Mouse (Mus musculus) intestine, embryonic 16.5 days (tissue): Measurements from ENCODE around the gene F8. TPM values are rescaled to one million over a fixed set of nuclear protein-coding genes. Genes with fewer than 3 reads are reported as not detected.
A peak's percentile ranks its signal among the peaks of the same experiment; 100 is the strongest.
"Not testable (repeated sequence)": the region's sequence is repeated elsewhere in the genome, so short reads cannot be mapped to it uniquely, and the experiment has no call there.

Experiments used
- ATAC-seq: fragments of 200-750 bp; cut with Nextera tagmentation; 2 replicates; pipeline ENCODE4 v1.8.0; 2017; ENCODE audit warnings: moderate TSS enrichment, moderate library complexity
- H3K27ac ChIP-seq: fragments of 300-500 bp; sonication (generic); 2 replicates; pipeline ENCODE4 v1.5.1; 2014; ENCODE audit warnings: mild to moderate bottlenecking, low read length
- H3K27me3 ChIP-seq: fragments of 300-500 bp; sonication (generic); replicated peaks from 2 replicates; pipeline ENCODE4 v1.6.1; 2014; ENCODE audit warnings: low read length, control low read depth, mixed read lengths; ENCODE audit not compliant: control insufficient read depth, insufficient read depth
- H3K36me3 ChIP-seq: fragments of 300-500 bp; sonication (generic); 2 replicates; pipeline ENCODE4 v1.6.1; 2014; ENCODE audit warnings: low read length, control low read depth; ENCODE audit not compliant: control insufficient read depth, insufficient read depth
- H3K4me1 ChIP-seq: fragments of 300-500 bp; sonication (generic); 2 replicates; pipeline ENCODE4 v1.6.1; 2014; ENCODE audit warnings: low read length, control low read depth, mixed read lengths; ENCODE audit not compliant: control insufficient read depth, insufficient read depth
- H3K4me2 ChIP-seq: fragments of 300-500 bp; sonication (generic); 2 replicates; pipeline ENCODE4 v1.6.1; 2014; ENCODE audit warnings: low read depth, low read length, control low read depth
- H3K4me3 ChIP-seq: fragments of 300-500 bp; sonication (generic); 2 replicates; pipeline ENCODE4 v1.5.1; 2014; ENCODE audit warnings: mild to moderate bottlenecking, low read length
- H3K9ac ChIP-seq: fragments of 300-500 bp; sonication (generic); 2 replicates; pipeline ENCODE4 v1.6.1; 2014; ENCODE audit warnings: low read depth, low read length
- H3K9me3 ChIP-seq: fragments of 300-500 bp; sonication (generic); 2 replicates; pipeline ENCODE4 v1.6.1; 2016; ENCODE audit warnings: low read length, control low read depth; ENCODE audit not compliant: control insufficient read depth
- WGBS: fragments of 180-500 bp; shearing (Covaris S2); extraction: QIAGEN DNeasy Blood & Tissue Kit; methylation state at CpG from one replicate; pipeline ENCODE4 v1.1.7; 2014; 5-methylcytosine and 5-hydroxymethylcytosine counted together
- polyA plus RNA-seq: library from polyadenylated mRNA; unstranded; fragments of >200 nt; fragmentation: Nextera tagmentation; extraction: Ambion mirVana; gene quantifications from 2 replicates; pipeline ENCODE4 v1.2.1, GENCODE M21; 2015

Gene F8
- polyA plus RNA-seq, 1 experiment from 2014 or later, result 1.1 TPM

DNA sequence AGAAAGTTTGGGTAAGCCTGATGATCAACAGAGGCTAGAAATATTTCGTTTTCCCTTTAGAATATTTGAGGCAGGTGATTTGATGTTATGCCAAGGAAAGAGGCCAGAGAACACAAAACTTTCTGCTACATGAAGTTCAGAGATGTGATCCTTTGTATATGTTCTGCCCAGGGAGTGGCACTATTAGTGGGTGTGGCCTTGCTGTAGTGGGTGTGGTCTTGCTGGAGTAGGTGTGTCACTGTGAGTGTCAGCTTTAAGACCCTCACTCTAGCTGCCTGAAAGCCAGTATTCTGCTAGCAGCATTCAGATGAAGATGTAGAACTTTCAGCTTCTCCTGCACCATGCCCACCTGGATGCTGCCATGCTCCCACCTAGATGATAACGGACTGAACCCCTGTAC is 232.1 kb downstream of the F8 start:
- H3K27ac ChIP-seq, result no peak overlapping the region
- H3K4me1 ChIP-seq, result no peaks in the 10 kb centered on the region
- no peak overlapping the region for H3K4me3 ChIP-seq
- H3K9ac ChIP-seq, result no peak overlapping the region
- ATAC-seq, result no peak
- no peak overlapping the region for H3K4me2 ChIP-seq
- WGBS, result 82% methylated on average over 2 of the region's 2 CpGs
- H3K9me3 ChIP-seq, result no peaks in the 10 kb centered on the region
- no peaks in the 10 kb centered on the region for H3K36me3 ChIP-seq
- no peaks in the 10 kb centered on the region for H3K27me3 ChIP-seq

DNA sequence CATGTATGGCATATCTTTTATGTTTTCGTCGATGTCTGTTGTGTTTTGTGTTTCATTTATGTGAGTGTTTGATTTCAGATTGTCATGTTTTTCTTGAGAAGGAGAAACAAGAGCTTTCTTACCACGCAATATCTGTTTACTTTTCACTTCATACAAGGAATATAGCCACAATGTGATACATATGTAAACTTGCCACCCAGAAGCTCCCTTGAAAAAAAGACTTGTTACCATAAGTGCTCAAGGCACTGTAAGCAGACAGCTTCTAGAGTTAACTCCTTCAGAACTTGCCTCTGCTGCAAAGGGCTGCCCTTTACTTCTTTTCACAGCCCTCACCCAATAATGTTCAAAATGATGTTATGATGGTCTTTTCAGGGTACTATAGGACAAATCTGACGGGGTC is 234.0 kb downstream of the F8 start:
- WGBS, result 74% methylated on average over 4 of the region's 4 CpGs
- Histone ChIP-seq H3K9ac (no peak overlapping the region), H3K4me1 (no peaks in the 10 kb centered on the region), H3K9me3 (no peaks in the 10 kb centered on the region), H3K36me3 (no peaks in the 10 kb centered on the region), H3K27me3 (no peaks in the 10 kb centered on the region), H3K27ac (no peak overlapping the region; the same call in 1 of the 2 replicates), H3K4me3 (no peak overlapping the region), H3K4me2 (no peak overlapping the region)
- ATAC-seq, result no peak; the same call in 1 of the 2 replicates

DNA sequence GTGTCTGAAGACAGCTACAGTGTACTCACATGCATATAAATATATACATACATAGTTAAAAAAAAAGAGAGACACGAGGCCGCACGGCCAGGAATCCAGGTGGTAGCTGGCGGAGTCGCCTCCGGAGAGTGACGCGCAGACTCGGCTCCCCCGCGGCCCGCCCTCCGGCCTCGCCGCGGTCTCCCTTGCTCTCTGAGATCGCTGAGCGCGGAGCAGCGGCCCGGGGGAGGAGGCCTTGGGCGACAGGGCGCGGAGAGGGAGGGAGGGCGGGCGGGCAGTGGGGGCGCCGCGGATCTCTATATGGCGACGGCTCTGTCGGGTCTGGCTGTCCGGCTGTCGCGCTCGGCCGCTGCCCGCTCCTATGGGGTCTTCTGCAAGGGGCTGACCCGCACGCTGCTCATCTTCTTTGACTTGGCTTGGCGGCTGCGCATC is 239.3 kb downstream of the F8 start:
- H3K36me3 ChIP-seq, H3K27me3 ChIP-seq, H3K9me3 ChIP-seq, H3K4me1 ChIP-seq, H3K27ac ChIP-seq: not testable (repeated sequence)
- ATAC-seq, result peak; percentile 69
- Histone ChIP-seq H3K4me2 (peak overlapping the region; percentile 55), H3K4me3 (peak overlapping the region; percentile 29), H3K9ac (peak overlapping the region; percentile 49)
- 22% methylated on average over 22 of the region's 42 CpGs for WGBS

DNA sequence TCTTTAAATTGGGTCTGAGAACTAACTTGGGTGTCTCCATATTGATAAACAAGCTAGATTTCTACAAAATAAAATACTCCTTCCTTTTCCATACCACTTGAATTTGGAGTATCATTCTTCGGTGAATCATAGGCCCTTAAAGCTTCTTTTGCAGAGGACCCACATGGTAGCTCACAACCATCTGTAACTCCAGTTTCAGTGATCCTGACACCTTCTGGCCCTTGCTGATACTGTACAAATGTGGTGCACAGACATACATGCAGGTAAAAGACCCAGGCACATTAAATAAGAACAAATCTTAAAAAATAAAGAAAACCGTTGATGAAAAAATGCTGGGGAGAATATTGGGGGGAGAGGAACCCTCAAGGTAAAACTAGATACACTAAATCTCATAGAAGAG is 244.2 kb downstream of the F8 start:
- H3K4me3 ChIP-seq, result no peak overlapping the region
- H3K9ac ChIP-seq, result no peak overlapping the region
- 89% methylated on average over 2 of the region's 2 CpGs for WGBS
- no peaks in the 10 kb centered on the region for H3K4me1 ChIP-seq
- no peaks in the 10 kb centered on the region for H3K36me3 ChIP-seq
- H3K27me3 ChIP-seq, result no peaks in the 10 kb centered on the region
- no peak for ATAC-seq
- no peak overlapping the region for H3K4me2 ChIP-seq
- no peak overlapping the region for H3K27ac ChIP-seq
- H3K9me3 ChIP-seq, result no peaks in the 10 kb centered on the region

DNA sequence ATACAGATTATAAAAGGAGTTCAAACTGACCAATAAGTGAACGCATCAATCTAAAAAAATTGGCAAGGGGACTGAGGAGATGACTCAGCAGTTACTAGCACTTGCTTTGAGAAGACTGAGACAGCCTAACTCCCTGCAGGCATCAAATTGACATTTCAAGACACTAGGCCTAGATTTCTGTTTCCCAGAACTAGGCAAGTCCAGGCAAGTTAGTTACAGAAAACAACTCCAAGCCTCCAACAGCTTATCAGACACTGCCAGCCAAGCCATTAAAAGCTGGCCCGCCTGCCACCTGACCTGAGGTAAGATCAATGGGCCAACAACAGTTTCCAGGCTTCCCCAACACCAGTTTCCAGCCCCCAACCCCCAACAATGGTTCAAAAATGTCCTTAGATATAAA is 244.7 kb downstream of the F8 start:
- Histone ChIP-seq H3K4me3 (no peak overlapping the region), H3K27ac (no peak overlapping the region), H3K4me1 (no peaks in the 10 kb centered on the region), H3K4me2 (no peak overlapping the region), H3K27me3 (no peaks in the 10 kb centered on the region), H3K9me3 (no peaks in the 10 kb centered on the region), H3K9ac (no peak overlapping the region), H3K36me3 (no peaks in the 10 kb centered on the region)
- no peak for ATAC-seq
- 78% methylated on average over 2 of the region's 2 CpGs for WGBS

DNA sequence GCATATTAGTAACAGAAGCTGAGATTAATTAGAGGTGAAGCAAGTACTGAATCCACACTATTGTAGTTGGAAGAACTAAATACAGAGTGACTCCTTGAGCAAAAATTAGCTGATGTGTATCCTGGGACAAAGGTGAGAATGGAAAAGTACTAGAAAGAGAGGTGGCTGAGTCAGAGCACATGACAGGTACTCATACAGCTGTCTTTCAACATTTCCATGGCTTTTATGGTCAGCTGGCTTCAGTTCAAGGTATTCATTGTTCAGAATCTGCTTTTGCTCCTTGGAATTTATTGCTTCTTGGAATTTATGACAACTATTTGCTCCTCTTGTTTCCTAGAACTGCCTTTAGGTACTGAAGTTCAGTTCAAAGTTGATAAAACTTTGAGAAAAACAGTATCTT is 245.5 kb downstream of the F8 start:
- Histone ChIP-seq H3K9me3 (no peaks in the 10 kb centered on the region), H3K4me2 (no peak overlapping the region), H3K27me3 (no peaks in the 10 kb centered on the region)

DNA sequence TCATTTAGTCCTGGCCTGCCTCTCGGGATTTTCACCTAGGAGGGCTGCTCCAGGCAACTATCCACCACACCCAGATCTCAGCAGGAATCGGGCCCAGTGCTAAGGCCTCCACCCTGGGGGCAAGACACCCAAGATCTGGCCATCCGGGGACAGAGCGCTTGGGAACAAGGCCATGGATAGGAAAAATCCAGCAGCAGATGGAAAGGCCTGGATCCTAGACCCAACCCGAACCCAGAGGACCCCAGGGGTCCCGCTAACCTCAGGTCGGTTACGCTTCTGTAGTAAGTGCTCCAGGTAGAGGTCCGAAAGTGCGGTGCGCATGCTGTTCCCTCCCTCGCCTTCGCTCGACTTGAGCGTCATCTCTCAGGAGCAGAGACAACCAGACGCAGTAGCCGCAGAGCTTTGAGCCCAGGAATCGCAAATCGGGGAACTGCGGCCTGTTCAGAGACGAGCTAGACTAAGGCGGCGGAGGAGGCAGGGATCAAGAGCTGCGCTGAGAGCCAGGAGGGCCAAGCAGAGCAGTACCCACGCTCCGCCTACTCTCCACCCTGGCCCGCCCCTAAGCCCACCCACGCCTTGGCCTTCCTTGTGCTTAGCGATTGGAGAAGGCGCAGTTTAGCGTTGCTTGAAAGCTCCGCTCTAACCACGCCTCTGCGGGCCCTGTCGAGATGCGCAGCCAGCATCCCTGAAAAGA is 251.8 kb downstream of the F8 start, which contains the start of gene Mpp1:
Gene Mpp1, minus strand, starts transcription at position 550 of the 694 bp plus-strand sequence.
- peak within 1 kb of the TSS; percentile 77 for H3K9ac ChIP-seq
- peaks cover 2% of the 10 kb centered on the region; the same call in 1 of the 2 replicates for H3K4me1 ChIP-seq
- H3K27me3 ChIP-seq, result no peaks in the 10 kb centered on the region
- H3K4me3 ChIP-seq, result peak within 1 kb of the TSS; percentile 61
- no peaks in the 10 kb centered on the region for H3K9me3 ChIP-seq
- H3K4me2 ChIP-seq, result peak within 1 kb of the TSS; percentile 46
- 15% methylated on average over 33 of the region's 36 CpGs for WGBS
- ATAC-seq, result peak; percentile 98
- H3K27ac ChIP-seq, result peak within 1 kb of the TSS; percentile 82
- no peaks in the 10 kb centered on the region for H3K36me3 ChIP-seq

More for the DNA sequence above, 245.5 kb downstream of the F8 start:
- H3K4me3 ChIP-seq, result no peak overlapping the region
- H3K36me3 ChIP-seq, result no peaks in the 10 kb centered on the region
- no peak overlapping the region for H3K9ac ChIP-seq
- peak; percentile 89 for ATAC-seq
- no peaks in the 10 kb centered on the region for H3K4me1 ChIP-seq
- peak overlapping the region; percentile 41 for H3K27ac ChIP-seq

DNA sequence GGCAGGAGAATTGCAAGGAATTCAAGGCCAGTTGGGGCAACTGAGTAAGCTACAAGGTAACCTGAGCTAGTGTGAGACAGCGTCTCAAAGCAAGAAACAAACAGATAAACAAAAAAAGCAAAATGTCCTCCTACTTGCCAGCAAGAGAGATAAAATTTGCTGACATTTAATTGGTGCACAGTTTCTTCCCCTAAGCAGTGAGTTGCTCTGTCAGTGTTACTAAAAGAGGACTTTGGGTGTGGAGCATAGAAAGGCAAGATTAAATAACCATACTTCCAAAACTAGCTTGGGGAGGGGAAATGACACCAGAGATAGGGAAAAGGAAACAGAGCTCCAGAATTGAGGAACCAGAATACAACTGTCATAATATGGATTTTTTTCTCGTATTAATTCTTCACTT is 252.9 kb downstream of the F8 start:
- Histone ChIP-seq H3K27ac (no peak overlapping the region; the same call in 1 of the 2 replicates), H3K4me1 (peaks cover 2% of the 10 kb centered on the region; the same call in 1 of the 2 replicates), H3K27me3 (no peaks in the 10 kb centered on the region), H3K9ac (no peak overlapping the region; the same call in 1 of the 2 replicates), H3K4me2 (peak overlapping the region; percentile 30), H3K4me3 (peak overlapping the region; percentile 22), H3K36me3 (no peaks in the 10 kb centered on the region), H3K9me3 (no peaks in the 10 kb centered on the region)
- 67% methylated on average over 2 of the region's 2 CpGs for WGBS
- no peak for ATAC-seq

DNA sequence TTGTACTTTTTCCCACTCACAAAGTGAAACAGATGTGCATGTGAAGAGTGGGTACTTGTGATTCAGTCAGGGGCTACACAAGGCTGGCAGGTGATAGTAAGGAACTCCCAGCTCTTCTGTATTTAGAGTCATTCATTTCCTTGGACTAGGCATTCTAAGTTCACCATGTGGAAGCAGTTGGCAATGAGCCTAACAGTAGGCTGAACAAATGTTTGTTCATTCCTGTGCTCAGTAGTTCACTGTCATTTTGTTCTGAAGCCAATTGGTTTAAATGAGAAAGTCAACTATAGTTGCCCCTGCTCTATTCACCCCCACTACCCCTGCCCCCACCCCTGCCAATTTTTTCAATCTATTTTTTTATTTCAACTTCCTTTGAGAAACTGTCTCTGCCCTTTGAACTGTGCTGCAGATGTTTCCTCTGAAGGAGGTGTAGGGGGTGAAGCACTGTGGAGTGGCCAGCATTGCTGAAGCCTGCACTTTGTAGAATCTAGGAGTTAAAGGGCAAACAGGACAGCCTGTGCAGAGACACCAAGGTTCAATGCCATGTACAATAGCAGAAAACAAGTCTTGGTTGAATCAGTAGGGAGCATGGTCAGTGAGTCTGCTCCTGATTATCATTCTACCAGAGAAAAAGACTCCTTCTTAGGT is 254.0 kb downstream of the F8 start:
- no peaks in the 10 kb centered on the region for H3K27me3 ChIP-seq
- H3K4me3 ChIP-seq, result no peak overlapping the region
- ATAC-seq, result peak; percentile 49
- peaks cover 2% of the 10 kb centered on the region; the same call in 1 of the 2 replicates for H3K4me1 ChIP-seq
- no peak overlapping the region for H3K9ac ChIP-seq
- peak overlapping the region; percentile 11; the same call in 1 of the 2 replicates for H3K4me2 ChIP-seq
- peak overlapping the region; percentile 23; the same call in 1 of the 2 replicates for H3K27ac ChIP-seq
- H3K36me3 ChIP-seq, result no peaks in the 10 kb centered on the region
- no peaks in the 10 kb centered on the region for H3K9me3 ChIP-seq
